Mouse (Mus musculus): ENCODE results near the gene Cdk5r2. TPM values are rescaled to one million over a fixed set of nuclear protein-coding genes. Genes with fewer than 3 reads are reported as not detected.

The Cdk5r2 gene
- polyA plus RNA-seq, 2 experiments: 0.07 to 0.49 TPM

- ATAC-seq (ENCODE audit: low FRiP score, low read depth) (no peak), DNase-seq (ENCODE audit: low spot score) (no peak)
- Histone ChIP-seq H3K36me3 (ENCODE audit: control insufficient read depth, insufficient read depth, low read length) (no peaks in the 10 kb centered on the region), H3K4me3 (replicated peaks; ENCODE audit: low read length) (no peak overlapping the region), H3K4me2 (replicated peaks; ENCODE audit: low read depth, low read length, severe bottlenecking) (no peak overlapping the region), H3K27me3 (ENCODE audit: control insufficient read depth, insufficient read depth, low read length) (peaks cover 37% of the 10 kb centered on the region), H3K9me3 (ENCODE audit: control insufficient read depth, low read length) (no peaks in the 10 kb centered on the region), H3K27ac (replicated peaks; ENCODE audit: low read depth, low read length) (no peak overlapping the region), H3K4me1 (ENCODE audit: control insufficient read depth, insufficient read depth, low read length) (peaks cover 6% of the 10 kb centered on the region; the same call in 1 of the 2 replicates), H3K9ac (ENCODE audit: low read depth, low read length, severe bottlenecking) (no peak overlapping the region)
- TF ChIP-seq POLR2A (IDR thresholded peaks at IDR 0.05; ENCODE audit: borderline replicate concordance, extremely low read depth, insufficient read depth, insufficient read length): no peak
These were observed 7.0 kb downstream of the Cdk5r2 start for GRCm38 (mm10) chr1:74861783-74862182.

- DNase-seq (ENCODE audit: low spot score): no peak
- ATAC-seq (ENCODE audit: low FRiP score, low read depth): no peak
- Histone ChIP-seq H3K4me3 (replicated peaks; ENCODE audit: low read length) (no peak overlapping the region), H3K4me2 (replicated peaks; ENCODE audit: low read depth, low read length, severe bottlenecking) (no peak overlapping the region), H3K9me3 (ENCODE audit: control insufficient read depth, low read length) (no peaks in the 10 kb centered on the region), H3K36me3 (ENCODE audit: control insufficient read depth, insufficient read depth, low read length) (no peaks in the 10 kb centered on the region), H3K9ac (ENCODE audit: low read depth, low read length, severe bottlenecking) (no peak overlapping the region), H3K4me1 (ENCODE audit: control insufficient read depth, insufficient read depth, low read length) (no peaks in the 10 kb centered on the region), H3K27ac (replicated peaks; ENCODE audit: low read depth, low read length) (no peak overlapping the region), H3K27me3 (ENCODE audit: control insufficient read depth, insufficient read depth, low read length) (0 out of 2 replicates have a peak, but pooled peaks cover 11% of the 10 kb centered on the region)
- 58% methylated on average over 2 of the region's 2 CpGs for WGBS
- TF ChIP-seq POLR2A (IDR thresholded peaks at IDR 0.05; ENCODE audit: borderline replicate concordance, extremely low read depth, insufficient read depth, insufficient read length): no peak
These were observed 17.5 kb downstream of the Cdk5r2 start for GRCm38 (mm10) chr1:74872218-74872617.

- ATAC-seq (ENCODE audit: low FRiP score, low read depth) (no peak), DNase-seq (ENCODE audit: low spot score) (no peak)
- Histone ChIP-seq H3K27ac (replicated peaks; ENCODE audit: low read depth, low read length) (no peak overlapping the region), H3K4me3 (replicated peaks; ENCODE audit: low read length) (no peak overlapping the region), H3K27me3 (ENCODE audit: control insufficient read depth, insufficient read depth, low read length) (peaks cover 35% of the 10 kb centered on the region), H3K9me3 (ENCODE audit: control insufficient read depth, low read length) (no peaks in the 10 kb centered on the region), H3K9ac (ENCODE audit: low read depth, low read length, severe bottlenecking) (no peak overlapping the region), H3K4me1 (ENCODE audit: control insufficient read depth, insufficient read depth, low read length) (0 out of 2 replicates have a peak, but pooled peaks cover 4% of the 10 kb centered on the region), H3K36me3 (ENCODE audit: control insufficient read depth, insufficient read depth, low read length) (no peaks in the 10 kb centered on the region), H3K4me2 (replicated peaks; ENCODE audit: low read depth, low read length, severe bottlenecking) (no peak overlapping the region)
- WGBS: 59% methylated on average over 3 of the region's 3 CpGs
- TF ChIP-seq POLR2A (IDR thresholded peaks at IDR 0.05; ENCODE audit: borderline replicate concordance, extremely low read depth, insufficient read depth, insufficient read length): no peak
These were observed 22.5 kb downstream of the Cdk5r2 start for GRCm38 (mm10) chr1:74877199-74877598.

GRCm38 (mm10) chr1:74880785-74881360 lies 26.1 kb downstream of the Cdk5r2 start:
- Histone ChIP-seq H3K9me3 (ENCODE audit: control insufficient read depth, low read length) (no peaks in the 10 kb centered on the region), H3K4me1 (ENCODE audit: control insufficient read depth, insufficient read depth, low read length) (peaks cover 15% of the 10 kb centered on the region; the same call in 1 of the 2 replicates), H3K36me3 (ENCODE audit: control insufficient read depth, insufficient read depth, low read length) (no peaks in the 10 kb centered on the region), H3K4me3 (replicated peaks; ENCODE audit: low read length) (no peak overlapping the region), H3K4me2 (replicated peaks; ENCODE audit: low read depth, low read length, severe bottlenecking) (no peak overlapping the region), H3K27ac (replicated peaks; ENCODE audit: low read depth, low read length) (no peak overlapping the region), H3K27me3 (ENCODE audit: control insufficient read depth, insufficient read depth, low read length) (peaks cover 70% of the 10 kb centered on the region), H3K9ac (ENCODE audit: low read depth, low read length, severe bottlenecking) (no peak overlapping the region)
- no peak for TF ChIP-seq POLR2A (IDR thresholded peaks at IDR 0.05; ENCODE audit: borderline replicate concordance, extremely low read depth, insufficient read depth, insufficient read length)
- WGBS: 1% methylated on average over 18 of the region's 18 CpGs
- DNase-seq (ENCODE audit: low spot score) (peak; percentile 49), ATAC-seq (ENCODE audit: low FRiP score, low read depth) (no peak)

- Histone ChIP-seq H3K4me1 (ENCODE audit: control insufficient read depth, insufficient read depth, low read length) (peaks cover 15% of the 10 kb centered on the region; the same call in 1 of the 2 replicates), H3K27ac (replicated peaks; ENCODE audit: low read depth, low read length) (no peak overlapping the region), H3K36me3 (ENCODE audit: control insufficient read depth, insufficient read depth, low read length) (no peaks in the 10 kb centered on the region), H3K4me3 (replicated peaks; ENCODE audit: low read length) (peak overlapping the region; percentile 33), H3K9ac (ENCODE audit: low read depth, low read length, severe bottlenecking) (no peak overlapping the region), H3K9me3 (ENCODE audit: control insufficient read depth, low read length) (no peaks in the 10 kb centered on the region), H3K4me2 (replicated peaks; ENCODE audit: low read depth, low read length, severe bottlenecking) (peak overlapping the region; percentile 48), H3K27me3 (ENCODE audit: control insufficient read depth, insufficient read depth, low read length) (peaks cover 79% of the 10 kb centered on the region)
- DNase-seq (ENCODE audit: low spot score): no peak
- 1% methylated on average over 48 of the region's 74 CpGs for WGBS
- no peak for ATAC-seq (ENCODE audit: low FRiP score, low read depth)
- no peak for TF ChIP-seq POLR2A (IDR thresholded peaks at IDR 0.05; ENCODE audit: borderline replicate concordance, extremely low read depth, insufficient read depth, insufficient read length)
These were observed 27.5 kb downstream of the Cdk5r2 start for GRCm38 (mm10) chr1:74882055-74882734.
